Mouse (Mus musculus) testis, adult 2 months (tissue): Measurements from ENCODE around the gene Pcdh9. TPM values are rescaled to one million over a fixed set of nuclear protein-coding genes. Genes with fewer than 3 reads are reported as not detected.

ENCODE experiments used
- H3K27ac ChIP-seq: fragments of 200-500 bp; 2 replicates; pipeline ENCODE4 v1.5.1; 2012; ENCODE audit warnings: low read depth, low read length; ENCODE audit not compliant: control insufficient read depth, insufficient read depth
- H3K27me3 ChIP-seq: fragments of 200-500 bp; 2 replicates; pipeline ENCODE4 v1.6.1; 2012; ENCODE audit warnings: mild to moderate bottlenecking, low read length, moderate library complexity; ENCODE audit not compliant: control insufficient read depth, insufficient read depth
- H3K36me3 ChIP-seq: fragments of 200-500 bp; 2 replicates; pipeline ENCODE4 v1.6.1; 2012; ENCODE audit warnings: mild to moderate bottlenecking, low read length; ENCODE audit not compliant: control insufficient read depth, insufficient read depth
- H3K4me1 ChIP-seq: fragments of 200-500 bp; 2 replicates; pipeline ENCODE4 v1.6.1; 2012; ENCODE audit warnings: low read length; ENCODE audit not compliant: control insufficient read depth, insufficient read depth
- H3K4me3 ChIP-seq: fragments of 200-500 bp; 2 replicates; pipeline ENCODE4 v1.5.1; 2012; ENCODE audit warnings: low read depth, mild to moderate bottlenecking, low read length, moderate library complexity, mixed read lengths; ENCODE audit not compliant: control insufficient read depth
- CTCF ChIP-seq: fragments of 200-500 bp; IDR thresholded peaks from 2 replicates; pipeline ENCODE4 v1.5.1; 2012; ENCODE audit warnings: low read depth, mild to moderate bottlenecking, inconsistent platforms, low read length, moderate library complexity; ENCODE audit not compliant: control insufficient read depth, insufficient read depth, insufficient replicate concordance
- POLR2A ChIP-seq: fragments of 200-500 bp; IDR thresholded peaks from 2 replicates; pipeline ENCODE4 v1.6.1; 2012; ENCODE audit warnings: low read depth, mild to moderate bottlenecking, inconsistent platforms, low read length, moderate library complexity; ENCODE audit not compliant: control insufficient read depth
- polyA plus RNA-seq: library from polyadenylated mRNA; depleted of rRNA; stranded (reverse); fragments of >200 nt; gene quantifications from 2 replicates; pipeline ENCODE4 v1.2.3, GENCODE M21; 2012

Gene Pcdh9
- polyA plus RNA-seq, 1 experiment, result 0.78 TPM

GRCm38 (mm10) chr14:93627241-93627640, 263.2 kb downstream of the Pcdh9 start:
- no peaks in the 10 kb centered on the region for H3K36me3 ChIP-seq
- no peak for TF ChIP-seq CTCF
- TF ChIP-seq POLR2A, result no peak
- H3K27ac ChIP-seq, result no peak overlapping the region
- H3K4me3 ChIP-seq, result no peak overlapping the region
- H3K27me3 ChIP-seq, result no peaks in the 10 kb centered on the region
- no peaks in the 10 kb centered on the region for H3K4me1 ChIP-seq

- no peak for TF ChIP-seq POLR2A
- TF ChIP-seq CTCF, result no peak
- Histone ChIP-seq H3K36me3 (no peaks in the 10 kb centered on the region), H3K4me3 (no peak overlapping the region), H3K27me3 (no peaks in the 10 kb centered on the region), H3K4me1 (no peaks in the 10 kb centered on the region), H3K27ac (no peak overlapping the region)
Measured at GRCm38 (mm10) chr14:93624144-93624543, 266.3 kb downstream of the Pcdh9 start.

- H3K4me3 ChIP-seq, result no peak overlapping the region
- H3K36me3 ChIP-seq, result no peaks in the 10 kb centered on the region
- H3K4me1 ChIP-seq, result no peaks in the 10 kb centered on the region
- no peak overlapping the region for H3K27ac ChIP-seq
- TF ChIP-seq CTCF, result no peak
- no peak for TF ChIP-seq POLR2A
- no peaks in the 10 kb centered on the region for H3K27me3 ChIP-seq
Measured at GRCm38 (mm10) chr14:93621211-93621610, 269.3 kb downstream of the Pcdh9 start.

- Histone ChIP-seq H3K36me3 (no peaks in the 10 kb centered on the region), H3K27me3 (no peaks in the 10 kb centered on the region), H3K27ac (no peak overlapping the region), H3K4me3 (no peak overlapping the region), H3K4me1 (no peaks in the 10 kb centered on the region)
- TF ChIP-seq POLR2A (no peak), CTCF (no peak)
Measured at GRCm38 (mm10) chr14:93607546-93607945, 282.9 kb downstream of the Pcdh9 start.

GRCm38 (mm10) chr14:93599997-93600396, 290.5 kb downstream of the Pcdh9 start:
- Histone ChIP-seq H3K27me3 (no peaks in the 10 kb centered on the region), H3K4me1 (no peaks in the 10 kb centered on the region), H3K36me3 (no peaks in the 10 kb centered on the region), H3K4me3 (no peak overlapping the region), H3K27ac (no peak overlapping the region)
- TF ChIP-seq POLR2A, result no peak
- TF ChIP-seq CTCF, result no peak

- TF ChIP-seq POLR2A (no peak), CTCF (no peak)
- H3K4me1 ChIP-seq, result no peaks in the 10 kb centered on the region
- H3K27me3 ChIP-seq, result no peaks in the 10 kb centered on the region
- H3K4me3 ChIP-seq, result no peak overlapping the region
- no peak overlapping the region for H3K27ac ChIP-seq
- no peaks in the 10 kb centered on the region for H3K36me3 ChIP-seq
Measured at GRCm38 (mm10) chr14:93585432-93586024, 305.0 kb downstream of the Pcdh9 start.

GRCm38 (mm10) chr14:93564361-93564760, 326.1 kb downstream of the Pcdh9 start:
- H3K27me3 ChIP-seq, result no peaks in the 10 kb centered on the region
- H3K36me3 ChIP-seq, result no peaks in the 10 kb centered on the region
- H3K4me3 ChIP-seq, result no peak overlapping the region
- H3K27ac ChIP-seq, result no peak overlapping the region
- TF ChIP-seq POLR2A (no peak), CTCF (no peak)
- H3K4me1 ChIP-seq, result no peaks in the 10 kb centered on the region

GRCm38 (mm10) chr14:93561577-93561976, 328.9 kb downstream of the Pcdh9 start:
- Histone ChIP-seq H3K4me1 (no peaks in the 10 kb centered on the region), H3K4me3 (no peak overlapping the region), H3K27me3 (no peaks in the 10 kb centered on the region), H3K36me3 (no peaks in the 10 kb centered on the region), H3K27ac (no peak overlapping the region)
- no peak for TF ChIP-seq POLR2A
- no peak for TF ChIP-seq CTCF
